Mouse (Mus musculus): ENCODE measurements at regions not wholly inside any gene's neighbourhood (a gene's known extent, or its start where the extent isn't known, plus 50 kb on each side); places are given as distances from the start of the nearest gene placed in this dataset.

DNA sequence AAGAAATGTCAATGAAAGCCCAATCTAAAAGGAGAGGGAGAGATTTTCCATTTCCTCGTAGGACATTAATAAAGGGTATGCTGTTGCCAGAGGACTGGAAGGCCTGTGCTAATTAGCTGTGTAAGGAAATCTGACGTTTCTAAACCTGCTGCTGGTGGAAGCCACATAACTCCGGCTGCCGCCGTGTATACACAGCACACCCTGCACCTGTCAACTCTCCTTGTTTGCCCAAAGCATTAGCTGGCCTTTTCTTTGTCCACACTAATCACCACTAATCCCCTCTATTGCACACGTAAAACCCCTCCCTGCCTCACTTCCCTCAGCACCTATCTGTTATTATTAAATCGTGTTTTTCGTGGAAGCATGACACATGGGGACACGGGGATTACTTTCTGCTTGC lies 108.7 kb downstream of the Gm10260 start:
- no peak for TF ChIP-seq POLR2A (IDR thresholded peaks at IDR 0.05; ENCODE audit: low read depth, low read length)
- TF ChIP-seq CTCF (conservative IDR thresholded peaks at IDR 0.05; ENCODE audit: insufficient read depth, insufficient read length, low read depth, low read length) = no peak
